Mouse (Mus musculus) gastrocnemius, postnatal 14 days (tissue): ENCODE results near the gene Nle1. TPM values are rescaled to one million over a fixed set of nuclear protein-coding genes. Genes with fewer than 3 reads are reported as not detected.

Experiments used
- DNase-seq: peaks from one replicate; pipeline ENCODE4 v3.0.0; 2021; ENCODE audit warnings: mixed read lengths
- intact Hi-C: fragments of 180-260 bp; cut with DNase I; formaldehyde crosslinking; loops from one replicate; pipeline ENCODE4 v1.15.1; 2025; ENCODE audit warnings: low total_unique reads
- total RNA-seq, 2 experiments: library from RNA; stranded (reverse); gene quantifications; 2 replicates each; pipeline ENCODE4 v1.2.3; 2021

Nle1 gene
- total RNA-seq, 2 experiments from 2014 or later = 8.8 to 11.0 TPM

DNA sequence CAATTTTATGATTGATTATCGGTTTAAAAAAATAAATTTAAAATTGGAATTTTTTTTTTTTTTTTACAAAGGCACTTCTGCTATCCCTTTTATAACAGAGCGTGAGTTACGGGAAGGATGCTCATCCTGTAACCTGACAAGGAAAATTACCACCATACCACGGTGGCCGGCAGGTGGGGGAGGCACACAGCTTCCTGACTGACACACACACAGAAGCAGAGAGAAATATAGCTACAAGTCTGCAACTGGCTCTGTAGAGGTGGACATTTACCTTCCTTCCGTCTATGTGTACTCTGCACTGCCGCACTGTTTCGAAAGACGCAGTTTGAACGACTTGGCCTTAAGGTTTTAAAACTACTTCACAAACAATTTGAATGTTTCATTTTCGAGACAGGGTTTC lies 56.1 kb downstream of the Nle1 start:
- intact Hi-C loops = no loop called here
- no peak for DNase-seq

Other genes with a start within 250 kb of the Nle1 start
- gene Cct6b, start 144.1 kb downstream of the Nle1 start, total RNA-seq = under 1 TPM; 0.16 to 0.29 TPM
- gene Zfp830, start 144.1 kb downstream of the Nle1 start, total RNA-seq = 10 to 100 TPM; 13.6 to 14.6 TPM
- gene Lig3, start 127.3 kb downstream of the Nle1 start, total RNA-seq = 10 to 100 TPM; 13.3 to 16.8 TPM
- 1 to 10 TPM; 5.4 to 5.7 TPM for gene Rffl, start 37.2 kb downstream of the Nle1 start, total RNA-seq
- 1 to 10 TPM; 5.3 to 5.7 TPM for gene Rad51d, start 17.8 kb downstream of the Nle1 start, total RNA-seq
- not detected for gene Fndc8, start 16.3 kb downstream of the Nle1 start, total RNA-seq
- 100 to 1,000 TPM; 106 to 108 TPM for gene Unc45b, start 2.1 kb upstream of the Nle1 start, total RNA-seq
- gene Slfn5, start 42.9 kb upstream of the Nle1 start, total RNA-seq = 10 to 100 TPM; 31.0 to 32.7 TPM
- gene Slfn9, start 83.4 kb upstream of the Nle1 start, total RNA-seq = 1 to 10 TPM in 1 of 2 experiments, under 1 TPM in 1; 0.89 to 1.9 TPM
- gene Slfn8, start 112.4 kb upstream of the Nle1 start, total RNA-seq = under 1 TPM; 0.18 to 0.27 TPM
- 1 to 10 TPM in 1 of 2 experiments, under 1 TPM in 1; 0.84 to 1.1 TPM for gene Slfn2, start 156.7 kb upstream of the Nle1 start, total RNA-seq
- gene Slfn1, start 208.4 kb upstream of the Nle1 start, total RNA-seq = not detected